In the genomic region with DNA sequence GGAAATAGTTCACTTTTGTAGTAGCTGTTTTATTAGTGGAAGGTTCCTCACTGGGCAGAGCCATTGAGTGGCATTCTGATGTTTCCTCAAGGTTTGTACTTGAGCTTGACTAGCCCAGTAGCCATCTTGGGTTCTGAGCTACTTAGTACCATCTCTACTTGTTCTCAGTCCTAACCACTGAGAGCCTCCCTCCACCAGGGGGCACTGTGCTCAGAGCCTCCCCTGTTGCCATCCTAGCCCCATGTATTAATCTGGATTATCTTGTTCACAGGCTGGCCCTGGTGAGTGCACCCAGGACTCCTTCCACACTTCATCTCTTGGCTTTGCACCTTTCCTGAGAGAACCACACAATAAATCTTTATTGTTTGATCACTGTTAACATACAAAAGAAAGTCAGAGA, we compare ENCODE assay signal across 9 mouse cellular contexts.
A peak's percentile ranks its signal among the peaks of the same experiment; 100 is the strongest.
DNase-seq lines count a peak whose midpoint lies in the region; ATAC-seq and TF ChIP-seq lines count a peak whose summit lies in the region.
"Had no signal": no experiment of that assay in that cellular context is flagged by ENCODE, and none has a peak within 500 bp of the region (broad histone marks: within the 10 kb centered on the region; RNA-seq: fewer than 3 reads in every experiment).

No protein-coding gene starts in this region.

- H3K9ac ChIP-seq in kidney, postnatal 0 days (ENCODE audit: low read depth, low read length) = no peak overlapping the region
- H3K9ac ChIP-seq in heart, embryonic 11.5 days (ENCODE audit: low read depth, low read length) = no peak overlapping the region
- H3K9ac ChIP-seq in forebrain, embryonic 12.5 days = no peak overlapping the region
- H3K9ac ChIP-seq: midbrain, embryonic 13.5 days had no signal

- ATAC-seq in kidney, postnatal 0 days (replicated peaks; ENCODE audit: low FRiP score, low read depth) = no peak
- no peak for ATAC-seq in heart, embryonic 11.5 days (replicated peaks; ENCODE audit: insufficient number of reproducible peaks, low FRiP score, low TSS enrichment)
- no peak for ATAC-seq in forebrain, embryonic 12.5 days (ENCODE audit: low FRiP score)
- ATAC-seq: midbrain, embryonic 13.5 days had no signal

- H3K27me3 ChIP-seq in kidney, postnatal 0 days (ENCODE audit: insufficient read depth, low read length) = no peaks in the 10 kb centered on the region
- peaks cover 8% of the 10 kb centered on the region for H3K27me3 ChIP-seq in heart, embryonic 11.5 days (ENCODE audit: control insufficient read depth, insufficient read depth, low read length)
- H3K27me3 ChIP-seq in forebrain, embryonic 12.5 days = peaks cover 18% of the 10 kb centered on the region

- no peaks in the 10 kb centered on the region; the same call in 1 of the 2 replicates for H3K4me1 ChIP-seq in kidney, postnatal 0 days (replicated peaks; ENCODE audit: insufficient read depth, low read length)
- H3K4me1 ChIP-seq in heart, embryonic 11.5 days (ENCODE audit: control insufficient read depth, insufficient read depth, low read length) = 0 out of 2 replicates have a peak, but pooled peaks cover 3% of the 10 kb centered on the region
- H3K4me1 ChIP-seq in forebrain, embryonic 12.5 days = peaks cover 12% of the 10 kb centered on the region; the same call in 1 of the 2 replicates

- TF ChIP-seq CTCF in kidney, postnatal 0 days (IDR thresholded peaks at IDR 0.05; ENCODE audit: low read depth) = peak; percentile 53

- no peak overlapping the region for H3K4me2 ChIP-seq in kidney, postnatal 0 days (ENCODE audit: low read length)
- no peak overlapping the region for H3K4me2 ChIP-seq in heart, embryonic 11.5 days
- H3K4me2 ChIP-seq in forebrain, embryonic 12.5 days = no peak overlapping the region
- H3K4me2 ChIP-seq: midbrain, embryonic 13.5 days had no signal

- H3K36me3 ChIP-seq in kidney, postnatal 0 days (ENCODE audit: insufficient read depth, low read length) = no peaks in the 10 kb centered on the region
- no peaks in the 10 kb centered on the region for H3K36me3 ChIP-seq in heart, embryonic 11.5 days (ENCODE audit: control insufficient read depth, insufficient read depth, low read length)
- no peaks in the 10 kb centered on the region for H3K36me3 ChIP-seq in forebrain, embryonic 12.5 days (replicated peaks)
- H3K36me3 ChIP-seq: midbrain, embryonic 13.5 days had no signal

- no peak overlapping the region for H3K4me3 ChIP-seq in kidney, postnatal 0 days (replicated peaks; ENCODE audit: low read depth, low read length)
- H3K4me3 ChIP-seq in heart, embryonic 11.5 days (ENCODE audit: low read depth, low read length) = no peak overlapping the region
- H3K4me3 ChIP-seq in forebrain, embryonic 12.5 days (replicated peaks) = no peak overlapping the region
- H3K4me3 ChIP-seq: midbrain, embryonic 13.5 days had no signal

- DNase-seq in heart, adult 11 months = peak; percentile 78
- DNase-seq in heart, adult 18-20 months = no peak
- DNase-seq in urinary bladder, postnatal 14 days (ENCODE audit: low spot score) = peak; percentile 8
- no peak for DNase-seq in urinary bladder, postnatal 10 days (ENCODE audit: low spot score)
- DNase-seq in kidney, postnatal 0 days (ENCODE audit: low spot score) = peak; percentile 11
- DNase-seq in frontal cortex, postnatal 36 days (ENCODE audit: low spot score in 2 of 2) = no peak

- H3K27ac ChIP-seq in kidney, postnatal 0 days = no peak overlapping the region
- H3K27ac ChIP-seq in heart, embryonic 11.5 days (ENCODE audit: low read depth, low read length) = no peak overlapping the region
- no peak overlapping the region for H3K27ac ChIP-seq in forebrain, embryonic 12.5 days
- H3K27ac ChIP-seq: midbrain, embryonic 13.5 days had no signal

- H3K9me3 ChIP-seq in kidney, postnatal 0 days (replicated peaks; ENCODE audit: low read length) = no peaks in the 10 kb centered on the region
- no peaks in the 10 kb centered on the region for H3K9me3 ChIP-seq in heart, embryonic 11.5 days (replicated peaks; ENCODE audit: control insufficient read depth, low read length)
- no peaks in the 10 kb centered on the region for H3K9me3 ChIP-seq in forebrain, embryonic 12.5 days
- H3K9me3 ChIP-seq: midbrain, embryonic 13.5 days had no signal

Comparison
In these comparisons a context has a peak if more than half of its experiments do, and no peak if none do; other contexts are left out.
1. DNase-seq: peak in heart, adult 11 months (single experiment), urinary bladder, postnatal 14 days (single experiment) and kidney, postnatal 0 days (single experiment); none in heart, adult 18-20 months (0 of 2), urinary bladder, postnatal 10 days (single experiment) and frontal cortex, postnatal 36 days (0 of 2).